Mouse (Mus musculus) left cerebral cortex, postnatal 36 days (tissue): ENCODE data around the gene Nfatc3. TPM values are rescaled to one million over a fixed set of nuclear protein-coding genes. Genes with fewer than 3 reads are reported as not detected.

Experiments
- DNase-seq, 2 experiments: peaks; one replicate each; pipeline ENCODE4 v3.0.0; 2021 to 2022; ENCODE audit warnings: low spot score in 2 of 2, mixed read lengths in 1 of 2
- intact Hi-C: fragments of 180-260 bp; cut with DNase I; formaldehyde crosslinking; loops from one replicate; pipeline ENCODE4 v1.15.1; 2025
- total RNA-seq, 2 experiments: library from RNA; stranded (reverse); gene quantifications; 2 replicates each; pipeline ENCODE4 v1.2.3; 2021

The Nfatc3 gene
- total RNA-seq, 2 experiments from 2014 or later, result 10.7 to 13.3 TPM

- no peak for DNase-seq
- intact Hi-C loops, result no loop called here
Measured at GRCm38 (mm10) chr8:106137218-106137905, 78.7 kb downstream of the Nfatc3 start.

GRCm38 (mm10) chr8:106137906-106138477 lies 79.4 kb downstream of the Nfatc3 start:
- peak; percentile 40 to 58 for DNase-seq

GRCm38 (mm10) chr8:106138616-106139015 lies 80.0 kb downstream of the Nfatc3 start:
- DNase-seq, result no peak
- intact Hi-C loops, result no loop called here

More at GRCm38 (mm10) chr8:106137906-106138477, 79.4 kb downstream of the Nfatc3 start:
- intact Hi-C loops, result no loop called here

DNA sequence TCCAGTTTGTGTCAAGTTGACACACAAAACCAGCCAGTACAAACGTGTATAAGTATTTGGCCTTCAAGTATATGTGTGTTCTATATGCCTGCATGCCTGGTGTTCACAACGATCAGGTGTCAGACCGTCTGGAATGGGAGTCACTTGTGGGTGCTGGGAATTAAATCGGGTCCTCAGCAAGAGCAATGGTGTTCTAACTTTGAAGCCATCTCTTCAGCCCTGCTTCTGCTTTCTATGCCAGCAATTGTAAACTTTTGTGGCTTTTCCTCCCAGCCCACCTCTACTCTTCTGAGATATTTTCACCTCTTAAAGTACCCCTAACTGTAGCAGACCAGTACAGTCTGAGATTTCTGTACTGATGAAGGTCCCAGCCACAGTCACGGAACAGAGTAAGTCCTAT lies 81.6 kb downstream of the Nfatc3 start:
- DNase-seq, result no peak
- intact Hi-C loops, result loop anchor here (2.0 to 5.0 kb wide), 3 partner anchors 57 to 262 kb away; no protein-coding TSS in a partner anchor

GRCm38 (mm10) chr8:106140769-106141168 lies 82.1 kb downstream of the Nfatc3 start:
- peak; percentile 75 to 82 for DNase-seq
- intact Hi-C loops, result loop anchor here (2.0 to 5.0 kb wide), 3 partner anchors 56 to 262 kb away; no protein-coding TSS in a partner anchor

- no peak for DNase-seq
- intact Hi-C loops, result no loop called here
Measured at GRCm38 (mm10) chr8:106145331-106145730, 86.7 kb downstream of the Nfatc3 start.

- DNase-seq, result no peak
- intact Hi-C loops, result no loop called here
Measured at GRCm38 (mm10) chr8:106146014-106146413, 87.4 kb downstream of the Nfatc3 start.

DNA sequence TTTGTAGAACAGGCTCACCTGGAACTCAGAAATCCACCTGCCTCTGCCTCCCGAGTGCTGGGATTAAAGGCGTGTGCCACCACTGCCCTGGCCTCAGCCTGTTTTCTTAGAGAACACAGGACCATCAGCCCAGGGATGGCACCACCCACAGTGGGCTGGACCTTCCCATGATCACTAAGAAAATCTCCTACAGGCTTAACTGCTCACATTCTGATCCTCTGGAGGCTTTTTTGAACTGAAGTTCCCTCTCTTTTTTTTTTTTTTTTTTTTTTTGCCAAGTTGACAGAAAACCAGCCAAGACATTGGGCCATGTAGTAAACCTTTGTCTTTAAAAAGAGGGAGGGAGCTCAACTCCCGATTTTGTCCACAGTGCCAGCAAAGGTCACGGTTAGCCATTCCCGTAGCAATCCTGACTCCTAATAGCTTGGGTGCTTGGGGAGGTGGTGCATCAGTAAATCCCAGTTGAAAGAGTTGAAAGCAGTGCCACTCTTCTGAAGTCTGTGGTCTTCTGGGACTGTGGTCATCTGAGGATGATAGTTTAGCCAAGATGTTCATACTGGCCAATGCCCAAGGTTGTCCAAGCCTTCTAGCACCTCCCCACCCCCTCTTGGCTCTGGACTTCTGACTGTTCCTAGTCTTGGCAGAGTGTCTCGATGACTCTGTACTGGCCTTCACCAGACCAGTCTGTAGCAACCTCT lies 89.4 kb downstream of the Nfatc3 start:
- intact Hi-C loops, result no loop called here
- DNase-seq, result no peak

DNA sequence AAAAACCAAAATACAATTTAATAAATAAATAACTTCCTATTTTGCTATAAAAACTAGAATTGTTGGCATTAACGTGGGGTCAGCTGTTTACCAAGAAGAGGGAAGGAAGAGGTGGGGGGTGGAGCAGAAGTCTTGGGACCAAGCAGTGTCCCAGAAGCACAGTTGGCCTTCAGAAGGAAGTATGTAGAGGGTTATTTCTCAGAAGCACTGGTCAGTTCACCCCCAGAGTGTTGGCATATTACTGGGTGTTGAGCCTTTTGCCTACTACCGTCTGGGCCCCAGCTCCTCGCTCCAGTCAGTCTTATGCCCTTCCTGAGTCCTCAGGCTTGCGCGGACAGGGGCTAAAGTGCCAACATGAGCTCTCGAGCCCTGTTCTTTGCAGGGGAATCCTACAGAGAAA lies 90.4 kb downstream of the Nfatc3 start:
- DNase-seq, result no peak
- intact Hi-C loops, result no loop called here

DNA sequence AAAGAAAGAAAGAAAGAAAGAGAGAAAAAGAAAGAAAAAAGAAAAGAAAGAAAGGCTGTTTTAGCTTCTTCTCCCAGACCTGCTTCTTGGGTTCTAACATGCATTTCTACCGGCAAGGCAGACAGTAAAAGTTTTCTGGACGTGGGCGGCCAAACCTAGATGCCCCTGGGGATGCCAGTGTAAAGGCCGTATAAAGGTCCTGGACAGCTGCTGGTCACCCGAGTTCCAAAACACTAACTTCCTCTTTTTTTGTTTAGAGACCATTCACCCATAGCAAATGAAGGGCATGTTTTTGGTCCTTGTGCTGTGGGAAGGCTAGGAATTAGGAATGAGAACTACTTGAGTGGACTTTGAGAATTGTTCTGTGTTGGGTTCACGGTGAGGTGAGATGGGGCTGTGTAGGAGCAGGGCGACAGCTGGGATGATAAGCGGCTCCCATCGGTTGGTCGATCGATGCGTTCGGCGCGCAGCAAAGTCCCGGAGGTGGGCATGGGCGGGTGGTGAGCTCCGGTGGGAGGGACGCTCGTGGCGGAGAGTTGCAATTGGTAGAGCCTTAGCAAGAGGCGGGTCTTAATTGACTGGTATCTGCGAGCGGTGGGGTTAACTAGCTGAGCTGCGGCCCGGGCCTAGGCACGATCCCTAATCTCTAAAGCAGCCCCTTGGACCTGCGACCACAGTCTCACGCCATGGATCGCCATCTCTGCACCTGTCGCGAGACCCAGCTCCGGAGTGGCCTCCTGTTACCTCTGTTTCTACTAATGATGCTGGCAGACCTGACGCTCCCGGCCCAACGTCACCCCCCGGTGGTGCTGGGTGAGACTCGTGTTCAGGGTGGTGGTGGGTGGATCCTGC lies 91.4 kb downstream of the Nfatc3 start, which contains the start of gene Pla2g15:
Gene Pla2g15 (plus strand): TSS at position 599 of the 852 bp plus-strand sequence.
- intact Hi-C loops, result no loop called here
- peak; percentile 92 for DNase-seq

DNA sequence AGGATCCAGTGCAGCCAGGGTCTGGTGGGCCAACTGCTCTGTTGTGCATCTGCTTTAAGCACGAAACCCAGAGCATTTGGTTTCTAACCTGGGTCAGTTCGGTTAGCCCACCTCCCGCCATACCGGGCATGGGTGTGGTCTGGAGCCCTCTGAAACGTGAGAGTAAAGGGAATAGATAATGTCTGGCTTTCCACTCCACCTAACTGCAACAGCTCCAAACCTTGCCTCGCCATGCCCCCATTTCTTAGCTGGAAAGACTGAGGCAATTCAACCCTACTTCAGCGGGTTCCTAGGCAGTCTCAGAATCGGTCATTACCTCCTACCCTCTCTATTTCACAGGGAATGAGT lies 92.0 kb downstream of the Nfatc3 start:
- intact Hi-C loops, result no loop called here

GRCm38 (mm10) chr8:106151041-106151440 lies 92.4 kb downstream of the Nfatc3 start:
- DNase-seq, result no peak
- intact Hi-C loops, result no loop called here

More for the DNA sequence above, 92.0 kb downstream of the Nfatc3 start:
- DNase-seq, result no peak

- DNase-seq, result no peak
- intact Hi-C loops, result no loop called here
Measured at GRCm38 (mm10) chr8:106152876-106153275, 94.2 kb downstream of the Nfatc3 start.

DNA sequence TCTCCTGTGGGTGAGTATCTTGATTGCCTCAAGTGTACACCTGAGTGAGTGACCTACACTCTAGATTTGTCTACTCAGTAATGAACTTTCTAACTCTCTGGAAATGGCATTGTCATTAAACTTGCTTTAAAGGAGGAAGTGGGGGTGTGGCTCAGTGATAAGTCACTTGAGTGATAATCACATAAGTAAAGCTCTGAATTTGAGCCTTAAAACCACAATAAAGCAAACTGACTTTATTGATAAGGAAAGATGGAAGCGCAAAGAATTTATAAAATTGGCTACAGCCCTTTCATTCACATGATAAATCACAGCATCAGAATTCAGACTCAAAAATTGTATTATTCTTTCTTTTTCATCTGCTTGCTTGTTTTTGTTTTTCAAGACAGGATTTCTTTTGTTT lies 98.8 kb downstream of the Nfatc3 start:
- intact Hi-C loops, result no loop called here

DNA sequence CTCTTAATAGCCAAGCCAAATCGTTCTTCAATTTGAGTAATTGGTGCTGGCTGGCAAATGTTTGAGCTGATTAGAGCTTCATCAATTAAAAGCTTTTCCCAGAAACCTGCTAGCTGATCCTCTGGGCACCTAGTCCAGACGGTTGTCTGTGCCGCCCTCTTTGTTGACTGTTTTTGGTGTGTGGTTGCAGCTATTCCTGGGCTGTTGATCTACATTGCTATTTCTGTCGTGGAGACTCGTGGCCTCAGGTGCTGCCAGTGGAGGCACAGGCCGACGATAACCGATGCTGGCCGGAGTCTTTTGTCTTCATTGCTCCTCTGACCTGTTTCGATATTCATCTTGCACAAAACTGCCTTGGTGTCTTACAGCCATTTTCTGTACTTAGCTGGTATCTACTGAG lies 99.7 kb downstream of the Nfatc3 start:
- DNase-seq, result no peak
- intact Hi-C loops, result no loop called here

More for the DNA sequence above, 98.8 kb downstream of the Nfatc3 start:
- DNase-seq, result no peak

DNA sequence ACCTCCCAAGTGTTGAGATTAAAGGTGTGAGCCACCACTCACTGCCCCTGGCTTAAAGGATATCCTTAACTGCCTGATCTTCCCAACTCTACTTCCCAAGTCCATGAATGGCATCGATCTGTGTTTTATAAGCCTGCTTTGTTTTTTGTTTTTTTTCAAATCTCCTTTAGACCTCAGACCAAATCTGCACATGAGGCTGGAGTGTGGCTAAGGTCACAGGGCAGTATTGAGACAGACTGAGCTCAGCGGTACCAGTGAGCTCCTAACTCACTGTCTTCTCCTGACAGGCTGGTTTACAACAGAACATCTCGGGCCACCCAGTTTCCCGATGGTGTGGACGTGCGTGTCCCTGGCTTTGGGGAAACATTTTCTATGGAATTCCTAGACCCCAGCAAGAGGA lies 101.2 kb downstream of the Nfatc3 start:
- intact Hi-C loops, result no loop called here
- no peak for DNase-seq

DNA sequence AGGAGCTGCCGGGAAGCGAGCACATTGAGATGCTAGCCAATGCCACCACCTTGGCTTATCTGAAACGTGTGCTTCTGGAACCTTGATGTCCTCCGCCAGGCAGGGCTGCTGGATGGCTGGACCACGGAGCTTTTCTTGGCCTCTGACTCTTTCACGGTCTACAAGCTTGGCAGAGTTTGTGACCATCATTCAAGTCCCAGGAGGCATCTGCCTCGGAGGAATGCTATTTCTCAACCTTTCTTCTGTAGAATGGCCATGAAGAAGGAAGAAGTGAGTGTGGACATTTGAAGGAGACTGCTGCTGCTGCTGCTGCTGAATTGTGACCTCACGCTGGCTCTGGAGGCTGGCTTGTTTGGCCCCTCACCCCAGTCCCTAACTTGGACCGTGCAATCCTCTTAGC lies 104.6 kb downstream of the Nfatc3 start:
- intact Hi-C loops, result no loop called here
- DNase-seq, result no peak

DNA sequence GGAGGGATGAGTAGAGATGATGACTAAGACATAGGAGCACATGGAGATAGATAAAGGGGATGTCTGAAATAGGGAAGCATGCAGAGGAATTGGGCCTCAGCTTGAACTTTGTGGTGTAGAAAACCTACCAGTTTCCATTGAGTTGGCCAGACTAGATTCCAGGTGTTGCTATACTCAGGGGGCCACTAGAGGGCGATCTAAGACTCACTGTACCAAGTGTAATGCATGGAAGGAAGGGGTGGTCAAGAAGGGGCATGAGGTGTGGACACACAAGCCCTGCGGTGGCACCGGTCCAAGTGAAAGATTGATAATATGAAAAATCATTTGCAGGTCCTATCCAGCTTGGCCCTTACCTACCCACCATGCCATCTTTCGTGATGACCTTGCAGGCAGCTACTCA lies 106.8 kb downstream of the Nfatc3 start:
- DNase-seq, result peak; percentile 64 to 74
- intact Hi-C loops, result loop anchor here (5.0 kb wide), 1 partner anchor 47 kb away; the partner anchor contains the start of genes Prmt7 and Slc7a6os

- peak; percentile 89 to 92 for DNase-seq
- intact Hi-C loops, result loop anchor here (2.0 to 5.0 kb wide), 2 partner anchors 26 to 44 kb away; partner anchors contain the start of genes Prmt7 and Slc7a6os
Measured at GRCm38 (mm10) chr8:106168356-106169016, 109.8 kb downstream of the Nfatc3 start, which contains the start of gene Slc7a6. Gene Slc7a6 (plus strand): TSS chr8:106168857.
